Mouse (Mus musculus) layer of hippocampus, adult 11-12 months (tissue): ENCODE data around the gene Vmn1r237.
A peak's percentile ranks its signal among the peaks of the same experiment; 100 is the strongest.

ENCODE experiments used
- DNase-seq: peaks from one replicate; pipeline ENCODE4 v3.0.0; 2022; ENCODE audit warnings: low spot score

Gene Vmn1r237

DNA sequence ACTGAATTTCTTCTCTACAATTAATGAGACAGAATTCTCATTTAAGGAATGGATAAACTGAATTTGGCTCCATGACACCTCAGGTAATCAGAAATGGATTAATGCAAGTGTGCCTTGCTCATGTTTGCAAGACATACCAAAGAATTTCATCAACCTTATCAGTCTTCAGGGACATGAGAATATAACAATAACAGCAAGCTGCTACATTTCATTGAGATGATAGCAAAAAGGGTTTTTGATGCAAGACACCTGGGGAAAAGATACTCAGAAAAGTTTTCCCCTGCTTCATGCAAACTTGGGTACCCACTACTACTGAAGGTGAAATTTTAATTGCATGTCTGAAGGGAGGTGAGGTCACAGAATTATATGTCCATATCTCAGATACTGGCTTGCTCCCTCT lies at the start of gene Vmn1r237:
Gene Vmn1r237, plus strand, starts transcription at position 301 of the 400 bp plus-strand sequence.
- no peak for DNase-seq

DNA sequence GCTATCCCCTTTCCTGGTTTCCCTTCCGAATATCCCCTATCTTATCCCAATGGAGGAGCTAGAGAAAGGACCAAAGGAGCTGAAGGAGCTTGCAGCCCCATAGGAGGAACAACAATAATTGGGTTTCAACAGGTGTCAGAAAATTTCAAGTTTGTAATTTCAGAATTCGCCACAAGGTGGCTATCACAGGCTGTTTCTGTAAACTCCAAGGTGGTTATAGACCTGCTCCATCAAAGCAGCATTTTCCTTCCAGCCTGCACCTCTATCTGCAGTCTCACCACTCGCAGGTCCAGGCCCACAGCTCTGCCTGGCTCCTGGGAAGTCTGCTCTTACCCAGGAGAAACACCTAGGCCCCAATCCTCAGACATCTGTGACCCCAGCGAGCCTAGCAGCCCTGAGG lies 39.6 kb upstream of the Vmn1r237 start:
- peak; percentile 80 for DNase-seq

DNA sequence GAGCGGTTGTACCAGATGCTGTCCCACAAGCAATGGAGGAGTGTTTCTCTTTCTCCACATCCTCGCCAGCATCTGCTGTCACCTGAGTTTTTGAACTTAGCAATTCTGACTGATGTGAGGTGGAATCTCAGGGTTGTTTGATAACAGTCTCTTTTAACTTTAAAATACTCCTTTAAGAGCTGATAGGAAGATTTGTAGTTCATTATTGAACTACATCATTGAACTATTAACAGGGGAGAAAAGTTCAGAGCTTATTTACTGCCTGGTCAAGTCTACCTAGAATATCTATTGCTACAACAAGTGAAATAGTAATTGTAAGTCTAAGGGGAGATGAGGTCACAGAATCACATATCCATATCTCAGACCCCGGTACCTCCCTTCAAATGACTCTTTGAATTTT lies 29.0 kb upstream of the Vmn1r237 start, which contains the start of gene Vmn1r236:
Gene Vmn1r236, plus strand, starts transcription at position 301 of the 400 bp plus-strand sequence.
- no peak for DNase-seq

DNA sequence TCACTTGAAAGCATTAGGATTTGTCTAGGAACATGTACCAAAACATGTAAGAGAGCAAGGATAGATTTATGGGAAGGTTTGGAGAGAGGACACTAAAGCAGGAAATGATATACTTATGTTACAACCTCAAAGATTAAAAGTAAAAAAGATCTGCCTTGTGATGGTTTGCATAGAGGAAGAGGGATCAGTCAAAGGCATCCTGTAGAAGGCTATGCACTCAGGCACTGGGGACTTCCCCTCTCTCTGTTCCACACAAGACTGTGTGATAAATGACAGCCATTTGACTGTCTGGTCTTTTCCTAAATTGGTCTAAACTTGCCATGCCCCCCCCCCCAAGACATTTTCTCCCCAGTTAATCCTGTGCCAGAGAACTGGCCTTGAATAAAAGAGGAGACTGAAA lies 27.3 kb upstream of the Vmn1r237 start:
- no peak for DNase-seq

DNA sequence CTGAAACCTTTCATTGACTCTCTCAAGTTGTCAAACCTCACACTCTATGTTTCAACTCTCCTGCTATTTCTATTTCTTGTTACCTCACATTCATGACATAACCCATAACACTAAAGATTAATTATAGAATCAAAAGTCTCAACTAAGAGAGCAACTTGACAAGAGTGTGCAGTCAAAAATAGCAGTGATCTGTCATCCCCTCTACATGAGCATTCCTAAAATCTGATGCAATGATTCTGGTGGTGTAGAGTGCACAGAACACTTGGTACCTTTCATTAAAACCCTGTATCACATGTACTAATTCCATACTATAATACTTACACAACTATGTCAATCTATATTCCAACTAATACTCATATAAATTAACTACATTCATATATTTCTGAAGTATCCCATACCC lies 22.0 kb upstream of the Vmn1r237 start:
- DNase-seq, result no peak
